Mouse (Mus musculus): ENCODE measurements around the gene Emx2.

DNA sequence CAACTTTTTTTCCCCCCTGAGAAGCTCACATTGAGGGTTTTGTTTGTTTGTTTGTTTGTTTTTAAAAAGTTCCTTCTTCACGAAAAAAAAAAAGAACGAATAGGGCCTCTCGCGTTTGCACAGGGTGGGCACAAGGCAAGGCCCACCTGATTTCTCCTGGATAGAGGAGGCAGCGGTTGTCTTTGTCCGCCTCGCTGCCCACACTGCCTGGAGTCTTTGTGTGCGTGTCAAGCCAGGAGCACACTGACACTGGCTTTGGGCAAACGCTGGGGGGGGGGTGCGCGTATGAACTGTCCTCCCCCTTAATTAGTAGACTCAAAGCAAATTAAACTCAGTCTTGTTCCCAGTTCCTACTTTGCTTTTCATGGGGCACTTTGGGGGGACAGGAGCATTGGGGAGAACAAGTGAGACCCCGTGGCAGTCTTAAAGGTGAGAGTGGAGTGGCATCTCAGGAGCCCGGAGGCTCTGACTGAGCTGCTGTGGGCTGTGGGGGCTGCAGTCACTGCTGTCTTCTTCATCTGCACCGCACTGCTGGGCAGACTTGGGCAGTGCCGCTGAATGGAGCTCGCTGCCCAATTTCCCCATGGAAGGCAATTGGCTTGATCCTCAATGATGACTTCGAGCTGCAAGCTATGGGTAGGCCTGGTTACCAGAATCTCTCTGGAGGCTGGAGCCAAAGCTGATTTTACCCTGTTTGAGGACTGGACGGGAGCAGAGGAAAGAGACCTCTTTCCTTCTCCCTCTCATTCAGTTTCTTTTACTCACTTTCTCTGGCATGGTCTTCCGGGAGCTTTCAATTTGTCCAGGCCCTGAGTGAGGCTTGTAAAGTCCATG is 4.5 kb downstream of the Emx2 start:
- TF ChIP-seq FLI1 (IDR thresholded peaks at IDR 0.05; ENCODE audit: low read length) (no peak), GATA1 (IDR thresholded peaks at IDR 0.05; ENCODE audit: borderline replicate concordance, low read length) (no peak)

All from megakaryocyte, embryonic 14.5 days (primary cell).